Mouse (Mus musculus) heart, postnatal 0 days (tissue): ENCODE results near the gene Plce1.

Source experiments
- CTCF ChIP-seq: IDR thresholded peaks from 2 replicates; pipeline ENCODE4 v1.5.1; 2016; ENCODE audit warnings: antibody characterized with exemption, control low read depth, low read depth
- EP300 ChIP-seq: IDR thresholded peaks from 2 replicates; pipeline ENCODE4 v1.6.1; 2016; ENCODE audit warnings: antibody characterized with exemption, low read depth

DNA sequence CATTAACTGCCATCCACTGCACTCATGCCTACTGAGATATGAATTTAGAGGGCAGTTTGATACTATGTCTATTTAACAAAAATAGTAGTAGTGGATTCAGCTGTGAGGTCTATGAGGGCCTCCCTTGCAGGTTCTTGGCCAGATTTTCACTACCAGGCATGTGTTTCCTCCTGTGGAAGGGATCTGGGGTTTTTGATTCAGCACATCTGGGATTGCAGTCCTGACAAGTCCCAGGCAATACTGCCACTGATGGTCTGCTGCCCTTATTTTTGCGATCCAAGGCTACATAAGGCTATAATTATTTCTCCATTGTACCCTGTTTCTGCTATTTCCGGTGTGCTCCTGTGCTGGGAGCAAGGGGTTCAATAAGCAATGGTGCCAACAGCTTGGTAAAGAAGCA, 129.4 kb downstream of the Plce1 start:
- TF ChIP-seq CTCF (no peak), EP300 (no peak)
